26 mouse cellular contexts compared by ENCODE assay signal in the genomic region with DNA sequence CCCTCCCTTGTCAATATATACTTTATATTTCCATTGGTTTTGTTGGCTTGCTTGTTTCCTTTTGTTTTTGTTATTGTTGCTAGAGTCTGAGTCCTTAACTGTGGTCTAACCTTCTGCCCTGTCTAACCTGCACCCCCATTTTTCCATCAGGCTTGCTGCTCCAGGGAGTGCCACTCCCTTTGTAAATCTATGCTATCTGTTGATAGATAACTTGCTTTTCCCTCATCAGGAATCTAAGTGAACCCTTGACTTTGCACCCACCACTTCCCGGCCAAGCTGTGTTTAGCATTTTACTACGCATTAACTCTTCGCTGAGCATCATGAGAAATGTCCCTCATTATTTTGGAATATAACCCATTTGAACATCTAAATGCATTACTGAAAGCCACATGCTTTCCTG.
"Had no signal": no experiment of that assay in that cellular context is flagged by ENCODE, and none has a peak within 500 bp of the region (broad histone marks: within the 10 kb centered on the region; RNA-seq: fewer than 3 reads in every experiment).

No protein-coding gene starts in this region.

- H3K27ac ChIP-seq: embryonic facial prominence, embryonic 10.5 days; embryonic facial prominence, embryonic 12.5 days; embryonic facial prominence, embryonic 13.5 days; embryonic facial prominence, embryonic 15.5 days; forebrain, embryonic 10.5 days; forebrain, embryonic 12.5 days; forebrain, embryonic 13.5 days; forebrain, embryonic 15.5 days; gastrocnemius, adult 2 months; heart, adult 2 months had no signal

- H3K27me3 ChIP-seq: embryonic facial prominence, embryonic 12.5 days; embryonic facial prominence, embryonic 13.5 days; embryonic facial prominence, embryonic 15.5 days; forebrain, embryonic 12.5 days; forebrain, embryonic 13.5 days; forebrain, embryonic 15.5 days had no signal

- H3K4me1 ChIP-seq: embryonic facial prominence, embryonic 15.5 days; forebrain, embryonic 13.5 days had no signal

- H3K9ac ChIP-seq: embryonic facial prominence, embryonic 12.5 days; embryonic facial prominence, embryonic 13.5 days; embryonic facial prominence, embryonic 15.5 days; forebrain, embryonic 12.5 days; forebrain, embryonic 13.5 days; forebrain, embryonic 15.5 days; forebrain, postnatal 0 days had no signal

- H3K4me3 ChIP-seq: embryonic facial prominence, embryonic 10.5 days; embryonic facial prominence, embryonic 12.5 days; embryonic facial prominence, embryonic 13.5 days; embryonic facial prominence, embryonic 15.5 days; erythroblast, embryonic 14.5 days; forebrain, embryonic 10.5 days; forebrain, embryonic 12.5 days; forebrain, embryonic 13.5 days; forebrain, embryonic 15.5 days; gastrocnemius, adult 2 months; heart, adult 2 months had no signal

- H3K36me3 ChIP-seq: embryonic facial prominence, embryonic 10.5 days; embryonic facial prominence, embryonic 12.5 days; embryonic facial prominence, embryonic 13.5 days; embryonic facial prominence, embryonic 15.5 days; forebrain, embryonic 10.5 days; forebrain, embryonic 12.5 days; forebrain, embryonic 15.5 days had no signal

- H3K9me3 ChIP-seq: embryonic facial prominence, embryonic 10.5 days; embryonic facial prominence, embryonic 12.5 days; embryonic facial prominence, embryonic 13.5 days; embryonic facial prominence, embryonic 15.5 days; forebrain, embryonic 10.5 days; forebrain, embryonic 12.5 days; forebrain, embryonic 13.5 days; forebrain, embryonic 15.5 days had no signal

- H3K4me2 ChIP-seq: embryonic facial prominence, embryonic 12.5 days; embryonic facial prominence, embryonic 13.5 days; embryonic facial prominence, embryonic 15.5 days; forebrain, embryonic 12.5 days; forebrain, embryonic 13.5 days; forebrain, embryonic 15.5 days had no signal

- ATAC-seq: forebrain, embryonic 13.5 days; forebrain, embryonic 14.5 days; forebrain, embryonic 15.5 days; forebrain, embryonic 16.5 days; forebrain, postnatal 0 days had no signal

- DNase-seq: cerebellum, adult 8-10 months; cerebellum, adult 9-10 months; cerebellum, adult 9-11 months; cerebellum, postnatal 10 days; cerebellum, postnatal 14 days; cerebellum, postnatal 25 days; cerebellum, postnatal 36 days; forebrain, postnatal 0 days; gastrocnemius, adult 2 months; gastrocnemius, postnatal 10 days; gastrocnemius, postnatal 14 days; gastrocnemius, postnatal 36 days; heart, adult 11 months; heart, adult 18-20 months; heart, adult 2 months had no signal
